Mouse (Mus musculus): ENCODE measurements around the gene Glcci1.

Gene Glcci1

DNA sequence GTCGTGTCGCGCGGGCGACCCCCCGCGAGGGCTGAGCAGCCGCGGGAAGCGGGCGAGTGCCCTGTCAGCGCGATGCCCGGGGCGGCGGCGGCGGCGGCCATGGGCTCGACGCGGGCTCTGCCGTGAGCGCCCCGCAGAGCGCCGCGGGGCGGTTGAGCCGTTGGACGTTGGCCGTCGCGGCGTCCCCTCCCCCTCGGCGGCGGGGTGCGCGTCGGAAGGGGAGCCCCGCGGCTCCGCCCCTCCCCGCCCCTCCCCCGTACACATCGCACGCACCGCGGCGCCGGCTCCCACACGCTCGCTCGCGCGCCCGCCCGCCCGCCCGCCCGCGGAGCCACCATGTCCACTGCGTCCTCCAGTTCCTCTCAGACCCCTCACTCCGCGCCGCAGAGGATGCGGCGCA, at the start of gene Glcci1:
Glcci1 (plus strand) TSS at position 50 of the 400 bp plus-strand sequence.
- DNase-seq: peak; percentile 87 to 92

DNA sequence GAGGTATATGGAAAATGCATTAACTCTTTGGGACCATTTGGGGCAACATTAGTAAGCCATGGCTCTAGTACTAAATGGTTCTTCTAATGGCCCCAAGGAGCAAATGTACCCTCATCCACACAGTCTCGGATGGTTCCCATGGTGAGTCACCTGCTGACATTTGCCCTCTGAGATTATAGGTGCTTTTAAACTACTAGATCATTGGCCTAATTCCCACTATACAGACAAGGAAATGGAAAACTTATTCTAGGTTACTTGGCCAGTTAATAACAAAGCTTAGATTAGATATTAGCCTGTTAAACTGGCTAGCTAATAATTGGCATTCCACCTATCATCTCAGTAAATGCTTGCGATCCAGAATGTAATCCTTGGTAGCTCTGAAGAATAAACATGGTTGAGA, 47.0 kb upstream of the Glcci1 start:
- no peak for DNase-seq

DNA sequence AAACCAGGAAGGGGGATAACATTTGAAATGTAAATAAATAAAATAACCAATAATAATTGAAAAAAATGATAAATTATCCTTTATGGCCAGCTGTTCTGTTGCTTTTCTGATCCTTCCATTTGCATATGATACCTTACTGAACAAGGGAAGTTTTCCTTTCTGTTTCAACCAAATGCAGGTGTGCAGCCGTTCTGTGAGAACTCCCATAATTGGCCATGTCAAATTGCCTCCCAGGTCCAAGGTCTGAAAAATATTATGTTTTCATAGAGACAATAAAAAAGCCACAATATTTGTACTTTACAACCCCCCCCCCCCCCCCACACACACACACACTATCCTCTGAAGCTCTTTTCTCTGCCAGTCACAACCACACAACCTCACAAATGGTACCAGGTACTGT, 44.0 kb upstream of the Glcci1 start:
- DNase-seq: no peak

DNA sequence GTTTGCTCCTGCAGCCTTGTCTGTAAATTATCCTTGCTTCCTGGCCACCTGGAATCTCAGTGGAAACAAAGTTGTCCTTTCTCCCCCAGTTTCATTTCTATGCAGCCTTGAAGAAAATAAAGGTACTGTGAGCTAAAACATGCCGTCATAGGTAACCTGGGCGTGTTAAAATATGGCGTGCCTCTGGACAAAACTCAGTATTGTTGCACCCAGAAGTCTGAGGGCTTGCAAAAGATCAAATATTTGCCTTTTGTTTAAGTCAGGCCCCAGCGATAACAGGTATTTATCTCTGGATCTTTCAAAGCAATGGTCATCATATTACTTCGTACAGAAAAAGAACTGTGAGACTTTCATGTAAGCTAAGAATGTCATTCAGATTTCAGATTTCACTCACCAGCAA, 43.4 kb upstream of the Glcci1 start:
- DNase-seq: no peak

DNA sequence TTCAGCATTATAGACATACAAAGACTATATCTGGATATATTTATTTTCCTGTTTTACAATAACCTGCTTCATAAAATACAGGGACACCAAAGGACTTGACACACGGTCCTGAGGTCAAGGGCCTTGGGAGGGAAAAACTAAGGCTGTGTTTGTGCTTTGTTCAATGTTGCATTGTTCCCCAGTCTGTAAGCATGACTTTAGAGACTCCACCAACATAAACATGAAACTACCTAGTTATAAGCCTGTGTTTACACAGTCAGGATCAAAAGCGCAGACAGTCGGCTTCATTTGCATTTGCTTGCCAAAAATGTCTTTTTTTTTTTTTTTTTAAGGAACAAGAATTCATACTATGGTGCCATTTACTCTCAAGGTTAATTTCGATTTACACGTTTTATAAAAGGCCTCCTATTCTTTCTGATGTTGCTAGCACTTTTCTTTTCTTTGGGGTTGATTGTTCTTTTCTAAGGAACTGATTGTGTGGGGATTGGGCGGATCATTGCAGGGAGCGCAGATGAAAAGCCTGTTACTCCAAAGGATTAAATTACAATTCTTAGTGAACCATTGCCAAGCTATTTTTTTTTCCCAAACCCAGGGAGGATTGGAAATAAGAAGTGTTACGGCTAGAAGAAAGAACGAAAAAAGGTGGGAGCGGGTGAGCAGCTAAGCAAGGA, 41.6 kb upstream of the Glcci1 start:
- no peak for DNase-seq

DNA sequence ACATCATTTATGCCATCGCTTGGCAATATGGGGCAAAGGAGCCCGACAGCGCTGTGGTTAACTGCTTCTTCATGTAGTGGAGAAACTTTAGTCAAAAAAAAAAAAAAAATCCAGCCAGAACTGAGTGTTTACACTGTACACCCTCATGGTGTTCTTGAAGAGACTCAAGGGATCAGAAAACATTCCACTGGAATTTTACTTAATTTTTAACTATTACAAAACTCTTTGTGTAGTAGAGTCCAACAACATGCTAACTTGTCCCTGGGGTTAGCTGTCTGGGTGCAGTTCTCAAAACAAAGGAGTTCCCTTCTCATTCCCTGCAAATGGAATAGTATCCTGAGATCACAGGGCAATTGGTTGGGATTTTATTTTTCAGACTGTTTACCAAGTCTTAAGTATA, 39.5 kb upstream of the Glcci1 start:
- DNase-seq: no peak

DNA sequence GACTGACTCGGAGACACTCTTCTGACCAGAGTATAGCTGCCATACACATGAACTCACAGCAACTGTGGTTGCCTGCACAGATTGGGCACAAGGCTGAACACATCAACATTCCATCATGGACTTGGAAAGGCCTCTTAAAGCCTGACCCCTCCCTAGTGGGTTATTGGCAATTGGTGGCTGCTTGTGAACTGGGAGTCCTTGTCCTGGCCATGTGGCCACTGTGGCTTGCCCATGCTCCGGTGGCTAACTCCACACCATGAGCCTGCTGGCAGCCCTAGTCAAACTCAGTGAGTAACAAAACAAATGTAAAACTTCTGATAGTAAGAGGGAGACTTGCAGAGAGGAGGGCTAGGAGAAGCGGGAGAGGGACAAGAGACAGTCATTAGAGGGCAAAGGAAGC, 37.3 kb upstream of the Glcci1 start:
- DNase-seq: no peak

DNA sequence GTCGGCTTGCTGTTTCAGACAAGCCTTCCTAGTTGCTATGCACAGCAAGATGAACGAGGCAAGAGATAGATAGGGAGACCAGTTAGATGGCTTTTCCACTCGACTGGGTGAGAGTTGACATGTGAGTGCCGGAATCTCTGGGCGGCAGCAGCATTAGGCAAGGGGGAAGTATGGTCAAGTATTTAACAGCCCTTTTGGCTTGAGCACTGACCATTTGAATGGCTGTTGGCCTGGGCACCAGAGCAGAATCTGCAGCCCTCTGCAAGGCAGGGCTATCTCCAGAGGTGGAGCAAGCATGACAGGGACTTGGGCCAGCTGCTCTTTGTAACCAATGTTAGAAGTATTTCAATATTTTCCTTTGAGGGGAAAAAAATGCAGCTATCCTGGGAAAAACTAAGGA, 36.5 kb upstream of the Glcci1 start:
- DNase-seq: no peak

DNA sequence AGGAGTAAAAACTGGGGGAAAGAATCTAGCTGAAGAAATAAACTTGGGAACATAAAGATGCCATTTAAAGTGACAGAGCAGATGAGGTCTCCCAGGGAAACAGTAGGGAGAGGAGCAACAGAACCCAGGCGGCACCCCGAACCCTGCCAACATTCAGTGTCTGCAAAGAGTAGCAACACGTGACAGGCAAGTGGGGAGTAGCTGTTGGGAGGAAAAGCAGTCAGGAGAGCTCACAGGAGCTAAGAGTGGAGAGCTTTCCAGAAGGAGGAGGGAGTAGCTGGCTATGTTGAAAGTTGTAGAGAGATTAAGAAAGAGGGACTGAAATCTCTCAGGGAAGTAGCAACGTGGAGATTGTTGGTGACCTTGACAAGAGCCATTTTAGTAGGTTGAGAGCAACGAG, 35.9 kb upstream of the Glcci1 start:
- no peak for DNase-seq

DNA sequence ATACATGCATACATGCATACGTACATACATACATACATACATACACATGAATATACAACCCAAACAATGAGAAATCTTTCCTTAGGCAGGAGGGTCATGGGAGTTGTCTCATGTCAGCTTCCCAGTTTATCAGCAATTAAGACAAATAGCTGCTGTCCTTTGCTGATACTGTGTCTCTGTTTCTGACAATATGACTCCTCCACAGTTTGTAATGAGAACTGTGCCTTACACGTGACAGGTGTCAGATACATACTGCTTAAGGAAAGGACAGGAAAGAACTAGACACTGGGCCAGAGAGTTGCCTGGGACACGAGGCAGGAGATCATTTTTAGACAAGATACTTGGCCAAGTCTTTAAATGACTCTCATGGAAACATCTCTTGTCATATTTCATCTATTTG, 35.1 kb upstream of the Glcci1 start:
- no peak for DNase-seq

DNA sequence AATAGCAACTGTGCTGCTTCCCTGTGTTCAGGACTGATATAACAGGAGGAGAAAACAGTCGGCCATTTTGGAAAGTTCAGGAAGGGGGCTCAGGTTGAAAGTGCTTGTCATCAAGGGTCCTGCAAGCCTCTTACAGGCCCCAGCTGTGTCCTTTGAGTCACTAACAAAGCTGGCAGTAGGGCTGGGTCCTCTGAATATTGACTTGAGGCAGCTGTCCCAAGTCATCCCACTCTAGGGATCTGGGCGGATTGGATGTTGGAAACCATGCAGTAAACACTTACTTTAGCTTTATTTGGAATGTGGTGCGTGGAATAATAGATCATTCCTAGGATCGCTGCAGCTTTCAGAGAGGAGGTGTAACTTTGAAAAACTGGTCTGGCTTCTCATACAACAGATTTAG, 34.6 kb upstream of the Glcci1 start:
- DNase-seq: no peak

DNA sequence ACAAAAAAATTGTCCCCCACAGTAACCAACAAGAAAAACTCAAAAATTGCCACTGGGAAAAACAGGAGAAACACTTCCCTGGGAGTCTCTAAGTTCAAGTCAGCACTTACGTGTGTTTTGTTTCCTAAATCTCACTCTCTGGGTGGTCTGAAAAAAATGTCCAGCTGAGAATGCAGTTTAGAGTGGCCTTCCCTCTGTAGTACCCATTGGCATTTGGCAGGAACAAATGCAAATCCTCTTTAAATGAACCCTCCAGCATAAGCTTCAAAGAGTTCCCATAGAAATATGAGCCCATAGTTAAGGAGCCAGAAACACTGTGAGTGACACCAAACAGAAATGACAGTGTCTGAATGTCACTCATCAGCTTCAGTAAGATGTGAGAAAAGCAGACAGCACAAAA, 30.2 kb upstream of the Glcci1 start:
- DNase-seq: no peak

DNA sequence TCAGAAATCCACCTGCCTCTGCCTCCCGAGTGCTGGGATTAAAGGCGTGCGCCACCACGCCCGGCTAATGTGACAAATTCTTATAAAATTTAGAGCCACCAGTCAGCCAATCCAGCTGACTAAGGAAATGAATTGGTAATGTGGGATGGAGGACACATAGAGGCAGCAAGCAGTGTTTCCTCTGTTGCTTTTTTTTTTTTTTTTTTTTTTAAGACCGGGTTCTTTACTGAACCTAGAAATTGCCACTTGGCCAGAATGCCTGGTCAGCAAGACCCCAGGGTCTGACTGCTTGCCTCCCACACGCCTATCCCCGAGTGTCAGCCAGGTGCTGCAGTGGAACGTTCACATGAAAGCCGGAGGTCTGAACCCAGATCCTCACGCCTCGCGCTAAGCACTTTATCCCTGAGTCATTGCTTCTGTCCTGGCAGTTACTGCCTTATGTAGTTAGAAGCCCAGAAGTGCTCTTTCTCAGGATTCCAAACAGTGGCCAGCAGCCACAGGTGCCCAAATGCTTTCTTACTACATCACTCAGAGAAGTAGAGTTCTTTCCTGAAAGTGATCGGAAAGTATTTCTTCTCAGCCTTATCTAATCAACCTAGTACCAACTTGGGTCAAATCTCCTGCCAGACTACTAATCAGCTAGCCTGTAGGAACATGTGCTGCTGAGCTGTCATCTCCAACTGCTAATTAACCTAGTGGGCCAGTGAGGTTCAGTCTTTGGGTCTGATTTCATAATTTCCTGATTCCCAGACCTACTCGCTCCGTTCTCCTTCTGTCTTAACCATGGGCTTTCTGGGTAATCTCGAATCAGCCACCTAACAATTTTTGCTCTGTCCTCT, 24.7 kb upstream of the Glcci1 start:
- DNase-seq: no peak

DNA sequence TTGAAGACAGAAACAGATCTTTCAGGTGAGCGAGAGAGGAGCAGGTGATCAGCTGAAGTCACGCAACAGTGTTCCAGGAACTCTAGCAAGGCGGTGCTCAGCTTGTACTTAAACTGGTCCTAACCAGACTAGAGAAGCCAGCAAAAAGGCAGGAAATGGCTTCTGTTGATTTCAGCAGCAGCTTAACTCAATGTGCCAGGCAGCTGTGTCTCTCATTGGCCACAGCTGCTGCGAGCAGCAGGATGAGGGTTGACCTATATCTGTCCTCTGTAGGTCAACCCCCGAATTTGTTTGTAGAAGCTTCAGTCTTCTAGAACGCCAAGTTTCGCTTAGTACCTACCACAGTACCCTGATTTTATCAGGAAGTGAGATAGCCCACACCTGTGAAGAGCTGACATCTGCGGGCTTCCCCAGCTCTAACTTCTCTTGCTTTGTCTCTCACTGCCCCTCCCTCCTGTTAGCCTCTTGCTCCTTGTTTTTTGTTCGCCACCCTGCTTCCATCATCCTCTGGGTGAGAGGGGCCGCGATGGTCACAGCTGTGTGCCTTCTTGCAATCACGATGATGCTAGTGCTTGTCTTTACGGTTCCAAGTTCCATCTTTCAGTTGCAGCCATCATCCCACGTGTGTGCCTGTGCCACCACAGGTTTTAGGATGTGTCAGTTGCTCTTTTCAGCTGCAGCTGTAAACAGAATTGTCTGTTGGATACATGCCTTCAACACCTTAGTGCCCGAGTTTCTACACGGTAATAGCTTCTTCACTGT, 23.8 kb upstream of the Glcci1 start:
- no peak for DNase-seq

DNA sequence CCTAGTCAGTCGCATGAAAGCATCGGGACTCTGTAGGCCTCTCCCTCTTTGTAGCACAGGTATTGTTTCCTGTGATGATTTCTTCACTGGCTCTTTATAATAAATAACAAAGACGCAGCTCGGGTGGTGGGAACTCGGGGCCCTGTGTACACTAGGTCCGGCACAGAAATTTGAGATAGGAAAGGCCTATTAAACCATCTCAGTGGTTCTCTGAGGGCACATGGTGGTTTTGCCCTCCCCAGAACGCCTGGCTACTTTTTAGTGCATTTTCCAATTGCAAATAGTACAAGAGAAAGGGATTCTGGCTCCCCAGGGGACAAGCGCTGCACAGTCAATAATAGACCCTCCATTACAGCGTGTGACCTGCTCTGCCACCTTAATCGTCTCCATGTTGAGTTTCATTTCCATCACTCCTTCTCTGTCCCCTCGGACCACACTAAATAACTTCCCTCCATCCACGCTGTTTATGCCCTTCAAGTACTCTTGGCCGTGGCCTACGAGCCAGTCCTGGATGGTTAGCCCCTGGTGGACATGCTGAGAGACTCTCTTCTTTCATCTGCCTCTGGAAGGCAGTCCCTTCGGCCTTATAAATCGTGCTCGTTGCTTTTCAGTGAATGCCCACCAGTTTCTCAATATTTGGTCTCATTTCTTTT, 22.9 kb upstream of the Glcci1 start:
- DNase-seq: no peak

DNA sequence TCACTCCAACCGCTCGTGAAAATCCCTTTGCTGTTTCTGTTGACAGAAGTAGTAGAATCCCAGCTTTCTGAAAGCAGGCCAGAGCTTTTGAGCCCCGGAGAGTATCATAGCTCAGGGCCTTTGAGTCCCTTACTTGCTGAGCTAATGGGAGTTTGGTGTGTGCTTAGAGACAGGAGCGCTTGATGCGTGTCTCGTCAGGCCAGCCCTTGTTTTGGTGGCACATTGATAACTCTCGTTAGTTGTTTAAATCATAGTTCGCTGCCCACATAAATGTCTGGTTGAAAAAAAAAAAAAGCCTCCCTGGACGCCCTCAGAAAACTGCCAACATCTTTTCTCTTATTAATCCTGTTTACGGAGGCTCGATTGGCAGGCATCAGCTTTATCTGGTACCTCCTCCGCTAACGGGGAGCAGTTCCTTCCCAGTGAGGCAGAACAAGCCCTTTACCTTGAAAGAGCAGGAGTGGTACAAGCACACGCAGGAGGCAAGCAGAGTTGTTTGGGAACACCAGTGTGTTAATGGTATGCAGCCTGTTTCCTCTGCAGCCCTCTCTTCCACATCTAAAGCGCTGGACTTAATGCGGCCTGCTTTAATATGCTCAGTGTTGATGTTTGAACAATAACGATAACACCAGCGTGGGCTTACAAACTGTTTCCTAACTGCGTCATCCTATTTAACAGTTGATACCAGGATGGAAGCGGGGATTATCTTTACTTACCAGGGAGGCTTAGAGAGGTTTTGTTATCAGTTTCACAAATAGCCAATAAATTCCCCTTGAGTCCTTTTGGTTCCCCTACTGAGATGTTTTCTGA, 22.2 kb upstream of the Glcci1 start:
- no peak for DNase-seq

DNA sequence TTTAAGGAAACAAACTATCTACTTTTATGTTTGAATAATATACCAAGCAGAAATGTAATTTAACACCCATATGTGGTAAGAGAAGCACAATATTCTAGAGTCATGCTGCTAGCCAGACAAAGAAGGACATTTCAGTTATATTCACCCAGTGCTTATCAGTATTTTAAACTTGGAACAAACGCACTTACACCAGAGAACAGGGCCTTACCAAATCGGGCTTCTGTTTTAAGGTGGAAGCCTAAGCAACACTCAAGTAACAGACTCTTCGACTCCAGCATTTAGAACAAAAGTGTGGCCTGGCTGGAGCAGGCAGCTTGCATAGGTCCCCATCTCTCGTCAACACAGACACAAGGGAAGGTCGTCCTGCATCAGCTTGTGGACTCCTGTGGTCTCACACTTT, 21.2 kb upstream of the Glcci1 start:
- DNase-seq: no peak

DNA sequence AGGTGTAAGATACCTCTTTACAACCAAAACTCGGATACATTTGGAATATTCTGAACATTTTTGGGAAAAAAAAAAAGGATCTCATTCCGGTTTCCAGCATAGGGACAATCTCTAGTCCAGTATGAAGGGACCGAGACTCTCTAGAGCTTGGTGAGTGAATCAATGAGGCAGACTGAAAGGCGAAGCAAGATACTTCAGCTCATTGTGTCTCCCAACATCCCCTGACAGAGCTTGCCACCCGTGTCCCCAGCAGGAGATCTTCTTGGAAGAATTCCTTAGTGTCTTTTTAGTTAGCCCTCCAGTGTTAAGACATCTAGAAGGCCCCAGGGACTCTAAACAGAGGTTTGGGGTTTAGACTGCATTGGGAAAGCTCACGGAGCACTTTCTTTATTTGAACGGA, 20.1 kb upstream of the Glcci1 start:
- DNase-seq: no peak

DNA sequence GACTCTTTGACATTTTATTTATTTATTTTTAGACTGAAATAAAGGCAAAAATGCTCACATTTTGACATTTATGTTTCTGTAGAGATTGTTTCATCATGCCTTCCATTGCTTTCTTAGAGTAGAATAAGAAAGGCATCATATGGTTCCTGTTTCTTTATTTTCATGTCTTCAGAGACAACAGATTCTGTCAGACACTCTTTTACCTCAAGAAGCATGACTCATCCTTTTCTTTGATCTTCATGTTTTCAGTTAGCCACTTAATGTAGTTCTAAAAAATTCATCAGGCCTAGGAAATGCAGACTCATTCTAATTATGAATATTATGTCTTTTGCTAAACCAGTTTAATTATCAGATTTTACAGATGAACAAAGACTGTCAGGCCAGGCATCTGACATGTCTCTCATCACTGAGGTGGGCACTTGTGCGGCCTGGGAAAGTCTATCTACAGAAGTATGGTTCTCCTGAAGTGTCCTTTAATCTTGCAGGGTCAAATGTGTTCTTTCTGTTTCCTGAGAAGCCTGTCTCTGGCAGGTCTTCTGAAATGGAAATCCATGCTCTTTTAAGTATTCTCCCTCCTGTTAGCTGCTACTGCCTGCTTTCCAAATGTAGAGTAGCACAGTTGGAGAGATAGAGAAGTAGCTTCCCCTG, 19.3 kb upstream of the Glcci1 start:
- no peak for DNase-seq

DNA sequence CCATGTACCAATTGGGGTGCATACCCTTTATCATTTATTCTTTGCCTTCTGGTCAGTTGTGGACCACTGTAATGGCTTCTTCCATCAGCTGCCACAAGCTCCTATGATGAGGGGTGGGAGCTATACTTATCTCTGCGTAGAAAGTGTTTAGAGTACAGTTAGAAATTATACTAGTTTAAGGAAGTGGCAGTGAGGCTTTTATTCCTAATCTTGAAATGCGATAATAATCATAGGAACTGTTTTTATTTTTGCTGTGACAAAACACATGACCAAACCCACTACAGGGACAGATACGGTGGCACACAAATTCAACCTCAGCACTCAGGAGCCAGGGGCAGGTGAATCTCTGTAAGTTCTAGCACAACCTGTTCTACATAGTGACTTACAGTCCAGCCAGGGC, 17.2 kb upstream of the Glcci1 start:
- DNase-seq: no peak

DNA sequence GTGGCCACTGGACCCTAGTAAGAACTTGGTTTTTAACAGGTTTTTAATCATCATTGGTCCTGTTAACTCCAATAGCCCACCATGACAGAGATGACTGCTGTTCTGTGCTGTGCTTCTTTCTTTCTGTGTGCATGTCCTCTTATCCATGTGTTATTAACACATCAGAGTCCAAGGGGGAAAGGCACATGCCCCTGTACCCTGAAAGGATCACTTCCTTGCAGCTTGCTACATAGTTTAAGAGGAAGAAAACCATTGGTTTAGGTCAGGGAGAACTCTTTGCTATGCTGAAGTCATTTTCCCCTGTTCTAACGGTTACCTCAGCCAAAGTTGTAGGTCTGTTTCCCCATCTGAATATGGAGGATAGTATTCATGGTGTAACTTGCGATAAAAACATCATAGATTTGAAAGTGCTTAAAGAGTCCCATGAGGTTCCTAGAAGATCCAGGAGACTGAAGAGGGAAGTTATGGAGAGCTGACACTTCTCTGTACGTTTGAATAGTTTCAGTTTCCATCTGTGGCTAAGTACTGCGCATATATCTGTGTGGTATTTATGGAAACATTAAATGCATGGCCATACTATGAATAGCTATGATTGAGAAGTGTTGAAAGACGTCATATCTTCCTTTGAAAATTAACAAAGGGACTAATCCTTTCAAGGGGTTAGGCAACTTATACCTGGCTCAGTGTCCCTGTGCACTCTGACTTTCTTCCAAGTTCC, 14.1 kb upstream of the Glcci1 start:
- DNase-seq: no peak

Data from cerebellum, postnatal 10 days (tissue).